Mouse (Mus musculus) stomach, postnatal 0 days (tissue): ENCODE results near the gene Zfp462.

Experiments
- CTCF ChIP-seq: IDR thresholded peaks from 2 replicates; pipeline ENCODE4 v1.5.1; 2016; ENCODE audit warnings: antibody characterized with exemption, low read depth, mild to moderate bottlenecking, moderate library complexity
- EP300 ChIP-seq: optimal IDR thresholded peaks from 2 replicates; pipeline ENCODE3; 2016; ENCODE audit warnings: antibody characterized with exemption

DNA sequence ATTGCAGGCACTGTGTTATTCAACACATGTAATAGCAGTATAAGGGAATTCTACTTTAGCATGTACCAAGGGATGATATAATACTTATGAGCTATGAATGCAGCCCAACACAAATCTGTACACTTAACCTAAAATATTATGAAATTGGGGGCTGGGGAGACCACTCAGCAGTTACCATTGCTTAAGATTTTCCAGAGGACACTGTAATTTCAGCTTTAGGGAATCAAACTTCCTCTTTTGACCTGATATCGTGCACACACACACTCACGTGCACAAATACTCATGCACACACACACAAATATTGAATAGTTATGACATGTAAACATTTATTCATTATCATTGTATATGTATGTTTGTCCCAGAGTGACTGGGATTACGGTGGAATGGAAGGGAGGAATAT is 179.3 kb downstream of the Zfp462 start:
- no peak for TF ChIP-seq CTCF
- no peak for TF ChIP-seq EP300
